Mouse (Mus musculus): ENCODE results near the gene Mas1. TPM values are rescaled to one million over a fixed set of nuclear protein-coding genes. Genes with fewer than 3 reads are reported as not detected.

Mas1 gene
- polyA plus RNA-seq, 1 experiment from 2014 or later, result 0.29 TPM

GRCm38 (mm10) chr17:12832657-12833056 is 35.3 kb downstream of the Mas1 start:
- ATAC-seq (replicated peaks; ENCODE audit: low FRiP score) (no peak), DNase-seq (ENCODE audit: low spot score) (peak; percentile 32)
- WGBS, result 95% methylated on average over 4 of the region's 4 CpGs
- H3K27ac ChIP-seq (ENCODE audit: low read depth, low read length), result no peak overlapping the region
- no peak overlapping the region for H3K4me2 ChIP-seq (ENCODE audit: low read depth, low read length, severe bottlenecking)
- no peaks in the 10 kb centered on the region for H3K4me1 ChIP-seq (replicated peaks; ENCODE audit: control insufficient read depth, insufficient read depth, low read length)
- H3K9ac ChIP-seq (ENCODE audit: low read length), result no peak overlapping the region
- no peaks in the 10 kb centered on the region for H3K36me3 ChIP-seq (ENCODE audit: control insufficient read depth, insufficient read depth, low read length)
- no peaks in the 10 kb centered on the region for H3K27me3 ChIP-seq (ENCODE audit: control insufficient read depth, insufficient read depth, low read length)
- H3K4me3 ChIP-seq (ENCODE audit: low read depth, low read length), result no peak overlapping the region
- no peaks in the 10 kb centered on the region for H3K9me3 ChIP-seq (ENCODE audit: control insufficient read depth, low read length)

GRCm38 (mm10) chr17:12832231-12832630 is 35.7 kb downstream of the Mas1 start:
- H3K27ac ChIP-seq (ENCODE audit: low read depth, low read length), result no peak overlapping the region
- no peaks in the 10 kb centered on the region for H3K36me3 ChIP-seq (ENCODE audit: control insufficient read depth, insufficient read depth, low read length)
- H3K4me2 ChIP-seq (ENCODE audit: low read depth, low read length, severe bottlenecking), result no peak overlapping the region
- H3K4me3 ChIP-seq (ENCODE audit: low read depth, low read length), result no peak overlapping the region
- H3K9me3 ChIP-seq (ENCODE audit: control insufficient read depth, low read length), result no peaks in the 10 kb centered on the region
- 98% methylated on average over 3 of the region's 3 CpGs for WGBS
- no peaks in the 10 kb centered on the region for H3K27me3 ChIP-seq (ENCODE audit: control insufficient read depth, insufficient read depth, low read length)
- no peak overlapping the region for H3K9ac ChIP-seq (ENCODE audit: low read length)
- DNase-seq (ENCODE audit: low spot score) (peak; percentile 10), ATAC-seq (replicated peaks; ENCODE audit: low FRiP score) (no peak)
- H3K4me1 ChIP-seq (replicated peaks; ENCODE audit: control insufficient read depth, insufficient read depth, low read length), result no peaks in the 10 kb centered on the region

DNA sequence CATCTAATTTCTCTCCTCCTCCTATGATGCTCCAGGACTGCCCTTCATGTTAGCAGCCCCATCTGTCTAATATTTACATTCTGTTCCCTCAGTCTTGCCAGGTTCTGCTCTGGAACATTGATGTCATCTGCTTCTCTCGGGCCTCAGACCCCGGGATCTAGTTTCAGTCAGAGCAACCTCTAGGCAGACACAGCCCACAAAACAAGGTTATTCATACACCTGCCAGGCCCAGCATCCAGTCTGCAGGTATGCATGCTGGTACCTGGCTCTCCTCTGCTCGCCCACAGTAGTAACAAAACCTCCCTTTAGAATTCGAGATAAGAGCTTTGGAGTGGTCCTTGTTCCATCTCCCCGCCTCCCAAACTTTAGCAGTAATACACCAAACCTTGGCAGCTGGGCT is 37.6 kb downstream of the Mas1 start:
- no peak for DNase-seq (ENCODE audit: low spot score)
- Histone ChIP-seq H3K9me3 (ENCODE audit: control insufficient read depth, low read length) (no peaks in the 10 kb centered on the region), H3K27me3 (ENCODE audit: control insufficient read depth, insufficient read depth, low read length) (no peaks in the 10 kb centered on the region), H3K9ac (ENCODE audit: low read length) (no peak overlapping the region), H3K36me3 (ENCODE audit: control insufficient read depth, insufficient read depth, low read length) (no peaks in the 10 kb centered on the region), H3K4me2 (ENCODE audit: low read depth, low read length, severe bottlenecking) (no peak overlapping the region), H3K4me1 (replicated peaks; ENCODE audit: control insufficient read depth, insufficient read depth, low read length) (no peaks in the 10 kb centered on the region), H3K4me3 (ENCODE audit: low read depth, low read length) (no peak overlapping the region), H3K27ac (ENCODE audit: low read depth, low read length) (no peak overlapping the region)
- WGBS, result 82% methylated on average over 5 of the region's 5 CpGs
- ATAC-seq (replicated peaks; ENCODE audit: low FRiP score), result no peak

GRCm38 (mm10) chr17:12815885-12816284 is 52.1 kb downstream of the Mas1 start:
- DNase-seq (ENCODE audit: low spot score) (no peak), ATAC-seq (replicated peaks; ENCODE audit: low FRiP score) (no peak)
- H3K9ac ChIP-seq (ENCODE audit: low read length), result no peak overlapping the region
- no peak overlapping the region for H3K4me3 ChIP-seq (ENCODE audit: low read depth, low read length)
- no peak overlapping the region for H3K4me2 ChIP-seq (ENCODE audit: low read depth, low read length, severe bottlenecking)
- no peaks in the 10 kb centered on the region for H3K9me3 ChIP-seq (ENCODE audit: control insufficient read depth, low read length)
- no peaks in the 10 kb centered on the region for H3K4me1 ChIP-seq (replicated peaks; ENCODE audit: control insufficient read depth, insufficient read depth, low read length)
- H3K36me3 ChIP-seq (ENCODE audit: control insufficient read depth, insufficient read depth, low read length), result no peaks in the 10 kb centered on the region
- H3K27me3 ChIP-seq (ENCODE audit: control insufficient read depth, insufficient read depth, low read length), result no peaks in the 10 kb centered on the region
- no peak overlapping the region for H3K27ac ChIP-seq (ENCODE audit: low read depth, low read length)
- WGBS, result 87% methylated on average over 4 of the region's 4 CpGs

- Histone ChIP-seq H3K36me3 (ENCODE audit: control insufficient read depth, insufficient read depth, low read length) (no peaks in the 10 kb centered on the region), H3K4me2 (ENCODE audit: low read depth, low read length, severe bottlenecking) (no peak overlapping the region), H3K9me3 (ENCODE audit: control insufficient read depth, low read length) (no peaks in the 10 kb centered on the region), H3K27ac (ENCODE audit: low read depth, low read length) (no peak overlapping the region), H3K9ac (ENCODE audit: low read length) (no peak overlapping the region), H3K4me3 (ENCODE audit: low read depth, low read length) (no peak overlapping the region), H3K4me1 (replicated peaks; ENCODE audit: control insufficient read depth, insufficient read depth, low read length) (no peaks in the 10 kb centered on the region), H3K27me3 (ENCODE audit: control insufficient read depth, insufficient read depth, low read length) (no peaks in the 10 kb centered on the region)
- no peak for ATAC-seq (replicated peaks; ENCODE audit: low FRiP score)
- no peak for DNase-seq (ENCODE audit: low spot score)
- WGBS, result 92% methylated on average over 3 of the region's 3 CpGs
Measured at GRCm38 (mm10) chr17:12814502-12814901, 53.4 kb downstream of the Mas1 start.

DNA sequence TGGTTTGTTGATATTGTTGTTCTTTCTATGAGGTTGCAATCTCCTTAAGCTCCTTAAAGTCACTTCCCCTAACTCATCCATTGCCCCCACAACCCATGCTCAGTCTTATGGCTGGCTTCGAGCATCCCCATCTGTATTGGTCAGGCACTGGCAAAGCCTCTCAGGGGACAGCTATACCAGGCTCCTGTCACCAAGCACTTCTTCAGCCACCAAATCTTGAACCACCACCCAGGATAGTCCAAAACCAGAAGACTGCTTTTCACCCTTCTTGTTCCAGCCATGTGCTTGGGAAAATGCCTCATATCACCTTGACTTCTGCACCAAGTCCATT is 57.0 kb downstream of the Mas1 start:
- no peak overlapping the region for H3K4me3 ChIP-seq (ENCODE audit: low read depth, low read length)
- no peaks in the 10 kb centered on the region for H3K4me1 ChIP-seq (replicated peaks; ENCODE audit: control insufficient read depth, insufficient read depth, low read length)
- DNase-seq (ENCODE audit: low spot score) (no peak), ATAC-seq (replicated peaks; ENCODE audit: low FRiP score) (peak; percentile 36; the same call in 1 of the 2 replicates)
- H3K36me3 ChIP-seq (ENCODE audit: control insufficient read depth, insufficient read depth, low read length), result no peaks in the 10 kb centered on the region
- H3K4me2 ChIP-seq (ENCODE audit: low read depth, low read length, severe bottlenecking), result no peak overlapping the region
- no peaks in the 10 kb centered on the region for H3K9me3 ChIP-seq (ENCODE audit: control insufficient read depth, low read length)
- H3K27ac ChIP-seq (ENCODE audit: low read depth, low read length), result no peak overlapping the region
- H3K9ac ChIP-seq (ENCODE audit: low read length), result no peak overlapping the region
- H3K27me3 ChIP-seq (ENCODE audit: control insufficient read depth, insufficient read depth, low read length), result no peaks in the 10 kb centered on the region
- WGBS, result 86% methylated on average over 1 of the region's 1 CpGs

GRCm38 (mm10) chr17:12810103-12810972 is 57.6 kb downstream of the Mas1 start:
- ATAC-seq (replicated peaks; ENCODE audit: low FRiP score) (peak; percentile 89), DNase-seq (ENCODE audit: low spot score) (peak; percentile 82)
- no peaks in the 10 kb centered on the region for H3K36me3 ChIP-seq (ENCODE audit: control insufficient read depth, insufficient read depth, low read length)
- no peaks in the 10 kb centered on the region for H3K4me1 ChIP-seq (replicated peaks; ENCODE audit: control insufficient read depth, insufficient read depth, low read length)
- no peaks in the 10 kb centered on the region for H3K27me3 ChIP-seq (ENCODE audit: control insufficient read depth, insufficient read depth, low read length)
- peak overlapping the region; percentile 6; the same call in 1 of the 2 replicates for H3K9ac ChIP-seq (ENCODE audit: low read length)
- 29% methylated on average over 14 of the region's 14 CpGs for WGBS
- no peaks in the 10 kb centered on the region for H3K9me3 ChIP-seq (ENCODE audit: control insufficient read depth, low read length)
- H3K4me3 ChIP-seq (ENCODE audit: low read depth, low read length), result no peak overlapping the region
- no peak overlapping the region for H3K4me2 ChIP-seq (ENCODE audit: low read depth, low read length, severe bottlenecking)
- H3K27ac ChIP-seq (ENCODE audit: low read depth, low read length), result no peak overlapping the region

GRCm38 (mm10) chr17:12808851-12809250 is 59.1 kb downstream of the Mas1 start:
- ATAC-seq (replicated peaks; ENCODE audit: low FRiP score) (no peak), DNase-seq (ENCODE audit: low spot score) (no peak)
- Histone ChIP-seq H3K36me3 (ENCODE audit: control insufficient read depth, insufficient read depth, low read length) (no peaks in the 10 kb centered on the region), H3K4me2 (ENCODE audit: low read depth, low read length, severe bottlenecking) (no peak overlapping the region), H3K4me3 (ENCODE audit: low read depth, low read length) (no peak overlapping the region), H3K9ac (ENCODE audit: low read length) (no peak overlapping the region), H3K9me3 (ENCODE audit: control insufficient read depth, low read length) (no peaks in the 10 kb centered on the region), H3K27me3 (ENCODE audit: control insufficient read depth, insufficient read depth, low read length) (no peaks in the 10 kb centered on the region), H3K27ac (ENCODE audit: low read depth, low read length) (no peak overlapping the region), H3K4me1 (replicated peaks; ENCODE audit: control insufficient read depth, insufficient read depth, low read length) (no peaks in the 10 kb centered on the region)
- WGBS, result 87% methylated on average over 6 of the region's 6 CpGs
